Mouse (Mus musculus): ENCODE data around the gene Mettl22. TPM values are rescaled to one million over a fixed set of nuclear protein-coding genes. Genes with fewer than 3 reads are reported as not detected.

The Mettl22 gene
- polyA plus RNA-seq, 1 experiment: 12.4 TPM

DNA sequence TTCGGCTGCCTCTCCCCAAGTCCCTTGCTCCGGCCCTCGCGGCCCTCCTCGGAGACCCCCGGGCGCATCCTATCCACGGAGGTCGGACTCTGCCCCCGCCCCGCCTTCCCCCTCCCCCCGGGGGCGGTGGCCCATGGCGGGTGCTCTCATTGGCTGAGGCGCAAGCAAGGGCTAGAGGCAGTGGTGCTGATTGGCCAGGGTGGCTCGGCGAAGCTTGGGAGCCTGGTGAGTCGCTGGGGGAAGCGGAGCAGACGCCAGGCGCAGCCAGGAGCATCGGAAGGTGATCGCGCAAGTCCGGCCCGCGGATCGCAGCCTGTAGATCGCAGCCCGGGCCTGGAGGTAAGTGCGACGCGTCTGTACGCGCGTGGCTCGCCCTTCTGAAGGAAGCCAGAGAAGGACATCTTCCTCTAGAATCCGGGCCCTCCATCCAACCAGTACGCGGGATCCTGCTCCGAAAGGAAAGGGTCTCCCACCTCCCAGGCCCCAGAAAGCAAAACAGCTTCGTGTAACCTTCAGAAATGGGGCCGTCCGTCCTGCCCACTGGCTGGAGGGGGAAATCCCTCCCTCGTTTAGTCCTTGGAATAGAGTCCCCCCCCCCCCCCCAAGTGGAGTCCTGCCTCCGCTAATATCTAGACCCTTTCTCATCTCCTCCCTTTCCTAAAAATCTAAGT, 42.8 kb downstream of the Mettl22 start, which contains the start of gene Abat:
Gene Abat (plus strand): TSS at position 194 of the 671 bp plus-strand sequence.
- H3K27ac ChIP-seq (ENCODE audit: insufficient read depth, low read length): no peak within 1 kb of the TSS
- H3K4me3 ChIP-seq (ENCODE audit: low read depth, low read length): peak within 1 kb of the TSS; percentile 60

DNA sequence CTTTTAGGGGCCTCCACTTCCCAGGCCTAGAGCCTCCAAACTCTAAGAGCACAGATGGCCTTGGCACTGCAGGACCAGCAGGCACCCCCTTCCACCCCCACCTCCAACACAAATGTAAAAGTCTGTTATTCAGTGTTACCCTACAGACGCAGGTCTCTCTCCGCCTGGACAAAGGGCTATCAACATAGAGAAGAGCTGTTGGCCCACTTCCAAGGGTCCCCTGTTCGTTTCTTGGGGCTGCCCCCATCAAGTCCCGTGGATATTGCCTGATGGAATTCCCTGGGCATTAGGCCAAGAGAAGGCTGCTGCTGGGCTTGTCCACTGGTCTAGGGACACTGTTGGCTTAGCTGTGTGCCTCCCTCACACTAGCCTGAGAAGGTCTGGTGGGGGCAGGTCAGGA, 43.6 kb downstream of the Mettl22 start:
- no peaks in the 10 kb centered on the region for H3K9me3 ChIP-seq (replicated peaks; ENCODE audit: control insufficient read depth, insufficient read depth, low read length, poor library complexity, severe bottlenecking)
- no peaks in the 10 kb centered on the region for H3K4me1 ChIP-seq (ENCODE audit: control insufficient read depth, insufficient read depth, low read length)
- H3K27me3 ChIP-seq (ENCODE audit: control insufficient read depth, insufficient read depth, low read length, poor library complexity, severe bottlenecking): no peaks in the 10 kb centered on the region
- H3K36me3 ChIP-seq (ENCODE audit: control insufficient read depth, insufficient read depth, low read length, poor library complexity, severe bottlenecking): no peaks in the 10 kb centered on the region
- TF ChIP-seq POLR2A (IDR thresholded peaks at IDR 0.05; ENCODE audit: insufficient read depth, low read length) (no peak), EP300 (IDR thresholded peaks at IDR 0.05; ENCODE audit: insufficient read depth, low read depth, low read length) (no peak), CTCF (IDR thresholded peaks at IDR 0.05; ENCODE audit: low read depth, low read length) (no peak)
- H3K27ac ChIP-seq (ENCODE audit: insufficient read depth, low read length): no peak overlapping the region
- no peak overlapping the region for H3K9ac ChIP-seq (ENCODE audit: low read depth, poor library complexity, severe bottlenecking)
- no peak overlapping the region for H3K4me3 ChIP-seq (ENCODE audit: low read depth, low read length)

More for the DNA sequence above, 42.8 kb downstream of the Mettl22 start, which contains the start of gene Abat:
- no peaks in the 10 kb centered on the region for H3K27me3 ChIP-seq (ENCODE audit: control insufficient read depth, insufficient read depth, low read length, poor library complexity, severe bottlenecking)
- no peaks in the 10 kb centered on the region for H3K36me3 ChIP-seq (ENCODE audit: control insufficient read depth, insufficient read depth, low read length, poor library complexity, severe bottlenecking)
- TF ChIP-seq POLR2A (IDR thresholded peaks at IDR 0.05; ENCODE audit: insufficient read depth, low read length) (no peak), CTCF (IDR thresholded peaks at IDR 0.05; ENCODE audit: low read depth, low read length) (no peak), EP300 (IDR thresholded peaks at IDR 0.05; ENCODE audit: insufficient read depth, low read depth, low read length) (no peak)
- H3K4me1 ChIP-seq (ENCODE audit: control insufficient read depth, insufficient read depth, low read length): no peaks in the 10 kb centered on the region
- no peaks in the 10 kb centered on the region for H3K9me3 ChIP-seq (replicated peaks; ENCODE audit: control insufficient read depth, insufficient read depth, low read length, poor library complexity, severe bottlenecking)
- H3K9ac ChIP-seq (ENCODE audit: low read depth, poor library complexity, severe bottlenecking): peak within 1 kb of the TSS; percentile 20

DNA sequence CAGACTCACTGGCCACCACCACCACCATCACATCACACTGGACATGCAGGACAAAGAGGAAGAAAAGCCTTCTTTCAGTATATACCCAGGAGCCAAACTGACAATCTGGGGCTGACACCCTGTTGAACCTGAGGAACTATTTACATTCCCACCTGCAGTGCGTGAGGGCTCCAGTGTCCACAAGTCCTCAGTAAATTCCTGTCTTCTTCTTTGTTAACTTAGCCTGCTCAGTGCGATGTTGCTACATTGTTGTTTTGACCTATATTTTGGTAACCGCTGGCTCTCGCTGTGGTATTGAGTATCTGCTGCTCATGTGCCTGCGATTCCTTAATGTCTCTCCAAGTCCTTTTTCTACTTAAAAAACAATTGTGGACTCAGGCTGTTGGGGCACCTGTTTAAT, 49.9 kb downstream of the Mettl22 start:
- TF ChIP-seq CTCF (IDR thresholded peaks at IDR 0.05; ENCODE audit: low read depth, low read length): no peak
- TF ChIP-seq EP300 (IDR thresholded peaks at IDR 0.05; ENCODE audit: insufficient read depth, low read depth, low read length): no peak
- no peak for TF ChIP-seq POLR2A (IDR thresholded peaks at IDR 0.05; ENCODE audit: insufficient read depth, low read length)
- H3K9ac ChIP-seq (ENCODE audit: low read depth, poor library complexity, severe bottlenecking): no peak overlapping the region
- no peak overlapping the region for H3K27ac ChIP-seq (ENCODE audit: insufficient read depth, low read length)

DNA sequence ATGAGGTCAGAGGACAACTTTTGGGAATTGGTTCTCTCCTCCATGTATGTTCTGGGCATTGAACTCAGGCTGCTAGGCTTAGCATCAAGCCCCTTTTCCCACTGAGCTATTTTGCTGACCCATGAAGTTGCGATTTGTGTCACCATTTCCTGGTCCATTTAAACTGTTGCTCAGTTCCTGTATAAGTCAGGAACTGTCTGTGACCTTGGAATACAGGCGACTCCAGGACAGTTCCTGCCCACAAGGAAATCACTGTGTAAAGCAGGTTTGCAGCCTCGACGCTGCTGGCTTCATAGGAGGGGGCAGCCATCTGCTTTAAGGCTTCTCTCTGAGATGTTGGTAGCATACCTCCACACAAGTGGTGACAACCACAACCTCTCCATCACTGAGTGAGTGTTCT, 50.7 kb downstream of the Mettl22 start:
- no peaks in the 10 kb centered on the region for H3K36me3 ChIP-seq (ENCODE audit: control insufficient read depth, insufficient read depth, low read length, poor library complexity, severe bottlenecking)
- no peak overlapping the region for H3K9ac ChIP-seq (ENCODE audit: low read depth, poor library complexity, severe bottlenecking)
- no peaks in the 10 kb centered on the region for H3K4me1 ChIP-seq (ENCODE audit: control insufficient read depth, insufficient read depth, low read length)
- no peaks in the 10 kb centered on the region for H3K27me3 ChIP-seq (ENCODE audit: control insufficient read depth, insufficient read depth, low read length, poor library complexity, severe bottlenecking)
- no peak overlapping the region for H3K27ac ChIP-seq (ENCODE audit: insufficient read depth, low read length)
- TF ChIP-seq EP300 (IDR thresholded peaks at IDR 0.05; ENCODE audit: insufficient read depth, low read depth, low read length): no peak
- TF ChIP-seq CTCF (IDR thresholded peaks at IDR 0.05; ENCODE audit: low read depth, low read length): no peak
- H3K9me3 ChIP-seq (replicated peaks; ENCODE audit: control insufficient read depth, insufficient read depth, low read length, poor library complexity, severe bottlenecking): no peaks in the 10 kb centered on the region
- no peak overlapping the region for H3K4me3 ChIP-seq (ENCODE audit: low read depth, low read length)

More for the DNA sequence above, 49.9 kb downstream of the Mettl22 start:
- Histone ChIP-seq H3K4me1 (ENCODE audit: control insufficient read depth, insufficient read depth, low read length) (no peaks in the 10 kb centered on the region), H3K9me3 (replicated peaks; ENCODE audit: control insufficient read depth, insufficient read depth, low read length, poor library complexity, severe bottlenecking) (no peaks in the 10 kb centered on the region), H3K4me3 (ENCODE audit: low read depth, low read length) (no peak overlapping the region), H3K27me3 (ENCODE audit: control insufficient read depth, insufficient read depth, low read length, poor library complexity, severe bottlenecking) (no peaks in the 10 kb centered on the region), H3K36me3 (ENCODE audit: control insufficient read depth, insufficient read depth, low read length, poor library complexity, severe bottlenecking) (no peaks in the 10 kb centered on the region)

DNA sequence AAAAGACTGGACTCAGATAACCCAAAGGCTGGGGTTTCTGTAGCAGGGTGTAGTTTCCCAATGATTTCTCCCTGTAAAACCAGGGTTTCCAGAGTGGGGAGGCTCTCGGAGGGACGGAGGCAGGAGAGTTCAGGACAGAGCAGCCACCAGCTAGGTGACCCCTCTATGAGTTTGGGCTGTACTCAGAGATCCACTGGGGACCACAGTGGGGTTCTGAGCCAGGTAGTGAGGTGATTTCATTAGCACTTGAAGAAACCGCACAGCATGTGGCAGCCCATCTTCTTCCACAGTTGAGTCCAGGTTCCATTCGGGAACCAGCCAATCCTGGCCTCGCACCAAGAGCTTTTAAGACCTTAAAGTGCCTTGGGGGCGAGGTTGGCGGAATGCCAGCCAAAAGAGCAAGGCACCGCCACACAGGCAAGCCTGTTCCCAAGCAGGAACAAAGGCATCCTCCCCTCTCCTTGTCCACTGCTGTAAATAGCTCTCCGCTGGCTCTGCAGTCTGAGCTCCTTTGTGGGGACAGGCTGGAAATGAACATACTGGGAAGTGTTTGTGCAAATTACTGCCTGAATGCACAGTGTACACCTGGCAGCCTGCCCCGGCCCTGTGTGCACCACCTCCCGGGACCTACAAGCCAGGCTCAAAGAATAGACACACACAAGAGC, 53.0 kb downstream of the Mettl22 start:
- Histone ChIP-seq H3K9ac (ENCODE audit: low read depth, poor library complexity, severe bottlenecking) (no peak overlapping the region), H3K9me3 (replicated peaks; ENCODE audit: control insufficient read depth, insufficient read depth, low read length, poor library complexity, severe bottlenecking) (no peaks in the 10 kb centered on the region), H3K4me1 (ENCODE audit: control insufficient read depth, insufficient read depth, low read length) (no peaks in the 10 kb centered on the region), H3K4me3 (ENCODE audit: low read depth, low read length) (no peak overlapping the region), H3K27ac (ENCODE audit: insufficient read depth, low read length) (no peak overlapping the region), H3K27me3 (ENCODE audit: control insufficient read depth, insufficient read depth, low read length, poor library complexity, severe bottlenecking) (no peaks in the 10 kb centered on the region), H3K36me3 (ENCODE audit: control insufficient read depth, insufficient read depth, low read length, poor library complexity, severe bottlenecking) (no peaks in the 10 kb centered on the region)
- no peak for TF ChIP-seq POLR2A (IDR thresholded peaks at IDR 0.05; ENCODE audit: insufficient read depth, low read length)
- TF ChIP-seq EP300 (IDR thresholded peaks at IDR 0.05; ENCODE audit: insufficient read depth, low read depth, low read length): no peak

DNA sequence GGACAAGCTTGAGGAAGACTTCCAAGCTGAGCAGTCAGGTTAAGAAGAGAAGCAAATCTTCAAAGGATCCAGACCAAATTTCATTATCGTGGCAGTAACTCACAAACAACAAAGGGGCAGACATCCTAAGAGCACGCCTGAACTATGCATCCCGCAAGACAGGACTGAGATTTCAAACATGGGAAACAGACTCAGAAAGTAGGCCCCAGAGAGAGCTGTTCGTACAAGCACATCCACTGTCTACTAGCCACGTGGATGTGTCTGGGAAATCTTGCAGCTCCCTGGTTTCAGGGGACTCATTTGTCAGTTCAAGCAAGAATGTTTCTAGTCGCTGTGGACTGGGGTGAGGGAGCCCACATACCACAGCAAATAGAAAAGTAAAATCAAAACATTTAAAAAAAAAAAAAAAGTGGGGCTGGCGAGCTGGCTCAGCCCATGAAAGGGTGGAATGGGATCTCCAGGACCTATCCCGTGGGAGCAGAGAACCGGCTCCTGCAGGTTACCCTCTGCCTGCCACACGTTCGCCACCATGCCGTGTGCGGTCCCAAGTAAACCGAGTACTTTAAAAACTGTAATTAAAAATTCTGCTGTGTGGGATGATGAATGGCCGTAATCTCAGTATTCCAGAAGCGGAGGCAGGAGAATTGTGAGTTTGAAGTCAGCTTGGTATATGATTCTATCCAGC, 53.7 kb downstream of the Mettl22 start:
- no peak overlapping the region for H3K27ac ChIP-seq (ENCODE audit: insufficient read depth, low read length)
- no peak overlapping the region for H3K9ac ChIP-seq (ENCODE audit: low read depth, poor library complexity, severe bottlenecking)
- no peaks in the 10 kb centered on the region for H3K36me3 ChIP-seq (ENCODE audit: control insufficient read depth, insufficient read depth, low read length, poor library complexity, severe bottlenecking)
- no peaks in the 10 kb centered on the region for H3K9me3 ChIP-seq (replicated peaks; ENCODE audit: control insufficient read depth, insufficient read depth, low read length, poor library complexity, severe bottlenecking)
- no peaks in the 10 kb centered on the region for H3K4me1 ChIP-seq (ENCODE audit: control insufficient read depth, insufficient read depth, low read length)
- no peaks in the 10 kb centered on the region for H3K27me3 ChIP-seq (ENCODE audit: control insufficient read depth, insufficient read depth, low read length, poor library complexity, severe bottlenecking)
- no peak overlapping the region for H3K4me3 ChIP-seq (ENCODE audit: low read depth, low read length)
- no peak for TF ChIP-seq POLR2A (IDR thresholded peaks at IDR 0.05; ENCODE audit: insufficient read depth, low read length)
- no peak for TF ChIP-seq EP300 (IDR thresholded peaks at IDR 0.05; ENCODE audit: insufficient read depth, low read depth, low read length)
- no peak for TF ChIP-seq CTCF (IDR thresholded peaks at IDR 0.05; ENCODE audit: low read depth, low read length)
